Mouse (Mus musculus): ENCODE data around the gene Dab1.

DNA sequence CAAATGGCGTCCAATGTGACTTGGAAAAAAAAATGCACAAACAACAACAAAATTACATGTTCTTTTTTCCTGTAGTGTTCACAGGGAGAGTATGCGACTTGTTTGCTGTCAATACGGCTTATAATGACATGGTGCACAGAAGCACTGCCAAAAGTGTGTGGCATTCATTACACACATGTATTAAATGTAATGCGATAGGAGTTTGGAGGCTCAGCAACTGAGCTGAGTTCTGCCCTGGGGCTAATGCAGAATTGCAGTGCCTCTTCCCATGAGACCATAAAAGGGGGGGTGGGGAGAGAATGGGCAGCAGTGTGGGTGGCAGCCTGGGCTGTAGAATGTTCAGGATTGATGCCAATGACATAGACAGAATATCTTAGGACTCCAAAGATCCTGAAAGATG is 259.7 kb downstream of the Dab1 start:
- TF ChIP-seq POLR2A (IDR thresholded peaks at IDR 0.05; ENCODE audit: borderline replicate concordance, control insufficient read depth, low read depth, low read length) (no peak), CTCF (IDR thresholded peaks at IDR 0.05; ENCODE audit: control insufficient read depth, insufficient read depth, low read length) (no peak)
